Mouse (Mus musculus): Measurements from ENCODE around the gene Ccdc146. TPM values are rescaled to one million over a fixed set of nuclear protein-coding genes. Genes with fewer than 3 reads are reported as not detected.
"Not testable (repeated sequence)": the region's sequence is repeated elsewhere in the genome, so short reads cannot be mapped to it uniquely, and the experiment has no call there.

Ccdc146 gene
- polyA plus RNA-seq, 1 experiment from 2014 or later, result 0.45 TPM

DNA sequence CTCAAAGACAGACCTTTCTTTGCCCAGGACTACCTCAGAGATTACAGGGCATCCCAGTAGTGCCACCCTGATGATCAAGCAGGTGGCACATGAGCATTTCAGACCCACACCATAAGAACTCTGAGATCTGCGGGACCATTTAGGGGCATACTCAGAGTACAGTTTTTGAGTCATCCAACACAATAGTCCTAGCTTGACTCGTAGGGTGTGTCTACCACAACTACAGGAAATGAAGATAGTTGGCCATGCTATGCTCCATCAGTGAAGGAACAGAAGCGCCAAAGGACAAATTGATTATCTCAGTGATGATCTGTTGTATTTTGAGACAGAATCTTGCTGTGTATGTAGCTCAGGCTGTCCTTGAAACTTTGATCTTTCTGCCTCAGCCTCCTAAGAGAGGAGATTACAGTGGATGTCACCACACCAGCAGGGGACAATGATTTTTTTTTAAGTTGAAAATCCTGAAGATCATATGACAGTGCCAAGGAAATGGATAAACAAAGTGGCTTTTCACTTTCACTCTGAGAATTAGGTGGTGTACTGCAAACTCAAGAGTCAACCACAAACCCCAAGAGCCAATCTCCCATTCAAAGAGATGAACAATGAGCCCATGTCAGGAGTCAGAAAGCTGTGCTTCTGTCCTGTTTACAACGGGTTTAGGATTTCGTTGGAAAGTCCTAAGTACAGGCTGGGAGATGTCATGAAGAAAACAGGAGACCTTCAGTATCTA is 54.1 kb downstream of the Ccdc146 start:
- ATAC-seq (replicated peaks; ENCODE audit: insufficient number of reproducible peaks, low FRiP score, low TSS enrichment, low read depth), result no peak
- WGBS, result 86% methylated on average over 5 of the region's 5 CpGs

GRCm38 (mm10) chr5:21367514-21367913 is 57.0 kb downstream of the Ccdc146 start:
- H3K36me3 ChIP-seq (replicated peaks; ENCODE audit: control insufficient read depth, insufficient read depth, low read depth, low read length), result no peaks in the 10 kb centered on the region
- WGBS, result 39% methylated on average over 2 of the region's 2 CpGs

More for the DNA sequence above, 54.1 kb downstream of the Ccdc146 start:
- H3K9ac ChIP-seq (replicated peaks; ENCODE audit: low read length), result no peak overlapping the region
- DNase-seq (ENCODE audit: low spot score), result no peak
- H3K4me2 ChIP-seq (ENCODE audit: low read depth, low read length), result no peak overlapping the region
- H3K4me1 ChIP-seq (ENCODE audit: control insufficient read depth, insufficient read depth, low read length), result no peaks in the 10 kb centered on the region
- no peaks in the 10 kb centered on the region for H3K27me3 ChIP-seq (ENCODE audit: control insufficient read depth, insufficient read depth, low read length)
- H3K4me3 ChIP-seq (ENCODE audit: low read depth, low read length), result no peak overlapping the region
- H3K36me3 ChIP-seq (replicated peaks; ENCODE audit: control insufficient read depth, insufficient read depth, low read depth, low read length), result no peaks in the 10 kb centered on the region
- no peaks in the 10 kb centered on the region for H3K9me3 ChIP-seq (replicated peaks; ENCODE audit: control insufficient read depth, low read length)
- no peak overlapping the region for H3K27ac ChIP-seq (replicated peaks; ENCODE audit: low read depth, low read length)

GRCm38 (mm10) chr5:21366338-21367053 is 58.0 kb downstream of the Ccdc146 start:
- H3K9ac ChIP-seq (replicated peaks; ENCODE audit: low read length), result no peak overlapping the region
- no peak for DNase-seq (ENCODE audit: low spot score)
- no peaks in the 10 kb centered on the region for H3K4me1 ChIP-seq (ENCODE audit: control insufficient read depth, insufficient read depth, low read length)
- no peaks in the 10 kb centered on the region for H3K9me3 ChIP-seq (replicated peaks; ENCODE audit: control insufficient read depth, low read length)
- ATAC-seq (replicated peaks; ENCODE audit: insufficient number of reproducible peaks, low FRiP score, low TSS enrichment, low read depth), result no peak
- no peak overlapping the region for H3K4me3 ChIP-seq (ENCODE audit: low read depth, low read length)
- no peaks in the 10 kb centered on the region for H3K36me3 ChIP-seq (replicated peaks; ENCODE audit: control insufficient read depth, insufficient read depth, low read depth, low read length)
- no peak overlapping the region for H3K27ac ChIP-seq (replicated peaks; ENCODE audit: low read depth, low read length)
- 61% methylated on average over 4 of the region's 4 CpGs for WGBS
- H3K4me2 ChIP-seq (ENCODE audit: low read depth, low read length), result no peak overlapping the region
- no peaks in the 10 kb centered on the region for H3K27me3 ChIP-seq (ENCODE audit: control insufficient read depth, insufficient read depth, low read length)

More at GRCm38 (mm10) chr5:21367514-21367913, 57.0 kb downstream of the Ccdc146 start:
- Histone ChIP-seq H3K4me2 (ENCODE audit: low read depth, low read length) (no peak overlapping the region), H3K9ac (replicated peaks; ENCODE audit: low read length) (no peak overlapping the region), H3K4me1 (ENCODE audit: control insufficient read depth, insufficient read depth, low read length) (no peaks in the 10 kb centered on the region), H3K9me3 (replicated peaks; ENCODE audit: control insufficient read depth, low read length) (no peaks in the 10 kb centered on the region), H3K4me3 (ENCODE audit: low read depth, low read length) (no peak overlapping the region), H3K27me3 (ENCODE audit: control insufficient read depth, insufficient read depth, low read length) (no peaks in the 10 kb centered on the region), H3K27ac (replicated peaks; ENCODE audit: low read depth, low read length) (no peak overlapping the region)
- DNase-seq (ENCODE audit: low spot score) (no peak), ATAC-seq (replicated peaks; ENCODE audit: insufficient number of reproducible peaks, low FRiP score, low TSS enrichment, low read depth) (no peak)

GRCm38 (mm10) chr5:21363343-21363742 is 61.1 kb downstream of the Ccdc146 start:
- no peaks in the 10 kb centered on the region for H3K4me1 ChIP-seq (ENCODE audit: control insufficient read depth, insufficient read depth, low read length)
- no peak for DNase-seq (ENCODE audit: low spot score)
- H3K27me3 ChIP-seq (ENCODE audit: control insufficient read depth, insufficient read depth, low read length), result no peaks in the 10 kb centered on the region
- WGBS, result 80% methylated on average over 3 of the region's 3 CpGs
- no peak overlapping the region for H3K9ac ChIP-seq (replicated peaks; ENCODE audit: low read length)
- H3K27ac ChIP-seq (replicated peaks; ENCODE audit: low read depth, low read length), result no peak overlapping the region
- no peak for ATAC-seq (replicated peaks; ENCODE audit: insufficient number of reproducible peaks, low FRiP score, low TSS enrichment, low read depth)
- H3K9me3 ChIP-seq (replicated peaks; ENCODE audit: control insufficient read depth, low read length), result no peaks in the 10 kb centered on the region
- H3K4me2 ChIP-seq (ENCODE audit: low read depth, low read length), result no peak overlapping the region
- no peaks in the 10 kb centered on the region for H3K36me3 ChIP-seq (replicated peaks; ENCODE audit: control insufficient read depth, insufficient read depth, low read depth, low read length)
- H3K4me3 ChIP-seq (ENCODE audit: low read depth, low read length), result no peak overlapping the region

DNA sequence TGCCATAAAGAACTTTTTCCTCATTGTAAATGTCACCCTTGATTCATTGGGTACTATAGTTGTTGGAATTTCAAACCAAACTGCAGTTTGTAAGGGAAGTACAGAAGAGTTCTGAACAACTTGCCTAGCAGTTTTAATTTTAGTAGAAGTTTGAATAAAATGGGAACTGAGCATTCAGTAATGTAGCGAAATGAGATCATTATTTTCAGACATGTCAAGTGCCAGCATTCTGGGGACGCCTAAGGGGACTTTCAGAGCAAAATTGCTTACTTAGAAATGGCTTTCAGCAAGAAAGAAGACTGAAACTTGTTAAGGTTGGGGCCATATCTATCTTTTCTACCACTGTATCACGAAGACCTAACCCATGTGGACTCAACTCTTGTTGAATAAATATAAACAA is 65.8 kb downstream of the Ccdc146 start:
- Histone ChIP-seq H3K27ac (replicated peaks; ENCODE audit: low read depth, low read length) (no peak overlapping the region), H3K27me3 (ENCODE audit: control insufficient read depth, insufficient read depth, low read length) (no peaks in the 10 kb centered on the region), H3K4me1 (ENCODE audit: control insufficient read depth, insufficient read depth, low read length) (no peaks in the 10 kb centered on the region), H3K36me3 (replicated peaks; ENCODE audit: control insufficient read depth, insufficient read depth, low read depth, low read length) (no peaks in the 10 kb centered on the region), H3K4me2 (ENCODE audit: low read depth, low read length) (no peak overlapping the region), H3K9me3 (replicated peaks; ENCODE audit: control insufficient read depth, low read length) (no peaks in the 10 kb centered on the region), H3K9ac (replicated peaks; ENCODE audit: low read length) (no peak overlapping the region), H3K4me3 (ENCODE audit: low read depth, low read length) (no peak overlapping the region)
- DNase-seq (ENCODE audit: low spot score) (no peak), ATAC-seq (replicated peaks; ENCODE audit: insufficient number of reproducible peaks, low FRiP score, low TSS enrichment, low read depth) (no peak)
- 81% methylated on average over 3 of the region's 3 CpGs for WGBS

DNA sequence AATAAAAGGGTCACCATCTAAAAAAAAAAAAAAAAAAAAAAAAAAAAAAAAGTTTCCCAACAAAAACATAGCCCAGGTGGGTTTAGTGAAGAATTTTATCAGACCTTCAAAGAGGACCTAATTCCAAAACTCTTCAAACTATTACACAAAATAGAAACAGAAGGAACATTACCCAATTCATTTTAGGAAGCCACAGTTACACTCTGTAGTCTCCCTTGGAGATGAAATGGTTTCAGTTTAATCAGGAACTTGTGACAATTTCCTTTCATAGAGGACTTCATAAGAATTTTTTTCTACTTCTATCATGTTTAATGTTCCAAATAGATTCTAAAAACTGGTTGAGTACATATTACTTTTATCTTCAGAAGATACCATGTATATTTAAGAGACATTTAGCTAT is 72.8 kb downstream of the Ccdc146 start:
- no peaks in the 10 kb centered on the region for H3K36me3 ChIP-seq (replicated peaks; ENCODE audit: control insufficient read depth, insufficient read depth, low read depth, low read length)
- no peaks in the 10 kb centered on the region for H3K4me1 ChIP-seq (ENCODE audit: control insufficient read depth, insufficient read depth, low read length)
- H3K27me3 ChIP-seq (ENCODE audit: control insufficient read depth, insufficient read depth, low read length), result no peaks in the 10 kb centered on the region
- H3K4me2 ChIP-seq (ENCODE audit: low read depth, low read length), result no peak overlapping the region
- no peak for DNase-seq (ENCODE audit: low spot score)
- H3K9ac ChIP-seq (replicated peaks; ENCODE audit: low read length), result no peak overlapping the region
- ATAC-seq (replicated peaks; ENCODE audit: insufficient number of reproducible peaks, low FRiP score, low TSS enrichment, low read depth), result no peak
- no peak overlapping the region for H3K27ac ChIP-seq (replicated peaks; ENCODE audit: low read depth, low read length)
- no peaks in the 10 kb centered on the region for H3K9me3 ChIP-seq (replicated peaks; ENCODE audit: control insufficient read depth, low read length)
- no peak overlapping the region for H3K4me3 ChIP-seq (ENCODE audit: low read depth, low read length)

GRCm38 (mm10) chr5:21348366-21348765 is 76.1 kb downstream of the Ccdc146 start:
- no peaks in the 10 kb centered on the region for H3K9me3 ChIP-seq (replicated peaks; ENCODE audit: control insufficient read depth, low read length)
- no peak overlapping the region for H3K9ac ChIP-seq (replicated peaks; ENCODE audit: low read length)
- H3K36me3 ChIP-seq (replicated peaks; ENCODE audit: control insufficient read depth, insufficient read depth, low read depth, low read length), result no peaks in the 10 kb centered on the region
- H3K4me2 ChIP-seq (ENCODE audit: low read depth, low read length), result no peak overlapping the region
- no peaks in the 10 kb centered on the region for H3K4me1 ChIP-seq (ENCODE audit: control insufficient read depth, insufficient read depth, low read length)
- no peak overlapping the region for H3K27ac ChIP-seq (replicated peaks; ENCODE audit: low read depth, low read length)
- WGBS, result 75% methylated on average over 7 of the region's 7 CpGs
- H3K4me3 ChIP-seq (ENCODE audit: low read depth, low read length), result no peak overlapping the region
- no peak for DNase-seq (ENCODE audit: low spot score)
- no peak for ATAC-seq (replicated peaks; ENCODE audit: insufficient number of reproducible peaks, low FRiP score, low TSS enrichment, low read depth)
- no peaks in the 10 kb centered on the region for H3K27me3 ChIP-seq (ENCODE audit: control insufficient read depth, insufficient read depth, low read length)

DNA sequence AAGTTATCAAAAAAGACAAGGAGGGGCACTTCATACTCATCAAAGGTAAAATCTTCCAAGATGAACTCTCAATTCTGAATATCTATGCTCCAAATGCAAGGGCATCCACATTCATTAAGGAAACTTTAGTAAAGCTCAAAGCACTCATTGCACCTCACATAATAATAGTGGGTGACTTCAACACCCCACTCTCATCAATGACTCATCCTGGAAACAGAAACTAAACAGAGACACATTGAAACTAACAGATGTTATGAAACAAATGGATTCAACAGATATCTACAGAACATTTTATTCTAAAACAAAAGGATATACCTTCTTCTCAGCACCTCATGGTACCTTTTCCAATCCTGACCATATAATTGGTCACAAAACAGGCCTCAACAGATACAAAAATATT is 82.2 kb downstream of the Ccdc146 start:
- not testable (repeated sequence) for ATAC-seq (replicated peaks; ENCODE audit: insufficient number of reproducible peaks, low FRiP score, low TSS enrichment, low read depth); H3K4me3 ChIP-seq (ENCODE audit: low read depth, low read length); H3K36me3 ChIP-seq (replicated peaks; ENCODE audit: control insufficient read depth, insufficient read depth, low read depth, low read length); H3K4me2 ChIP-seq (ENCODE audit: low read depth, low read length); H3K9ac ChIP-seq (replicated peaks; ENCODE audit: low read length); H3K4me1 ChIP-seq (ENCODE audit: control insufficient read depth, insufficient read depth, low read length); DNase-seq (ENCODE audit: low spot score); H3K27me3 ChIP-seq (ENCODE audit: control insufficient read depth, insufficient read depth, low read length); H3K27ac ChIP-seq (replicated peaks; ENCODE audit: low read depth, low read length); H3K9me3 ChIP-seq (replicated peaks; ENCODE audit: control insufficient read depth, low read length)
